Mouse (Mus musculus): Measurements from ENCODE around the gene Sertad2. TPM values are rescaled to one million over a fixed set of nuclear protein-coding genes. Genes with fewer than 3 reads are reported as not detected.
A peak's percentile ranks its signal among the peaks of the same experiment; 100 is the strongest.

Sertad2 gene
- total and polyA plus RNA-seq, 3 experiments = 5.9 to 13.1 (median 6.0) TPM

DNA sequence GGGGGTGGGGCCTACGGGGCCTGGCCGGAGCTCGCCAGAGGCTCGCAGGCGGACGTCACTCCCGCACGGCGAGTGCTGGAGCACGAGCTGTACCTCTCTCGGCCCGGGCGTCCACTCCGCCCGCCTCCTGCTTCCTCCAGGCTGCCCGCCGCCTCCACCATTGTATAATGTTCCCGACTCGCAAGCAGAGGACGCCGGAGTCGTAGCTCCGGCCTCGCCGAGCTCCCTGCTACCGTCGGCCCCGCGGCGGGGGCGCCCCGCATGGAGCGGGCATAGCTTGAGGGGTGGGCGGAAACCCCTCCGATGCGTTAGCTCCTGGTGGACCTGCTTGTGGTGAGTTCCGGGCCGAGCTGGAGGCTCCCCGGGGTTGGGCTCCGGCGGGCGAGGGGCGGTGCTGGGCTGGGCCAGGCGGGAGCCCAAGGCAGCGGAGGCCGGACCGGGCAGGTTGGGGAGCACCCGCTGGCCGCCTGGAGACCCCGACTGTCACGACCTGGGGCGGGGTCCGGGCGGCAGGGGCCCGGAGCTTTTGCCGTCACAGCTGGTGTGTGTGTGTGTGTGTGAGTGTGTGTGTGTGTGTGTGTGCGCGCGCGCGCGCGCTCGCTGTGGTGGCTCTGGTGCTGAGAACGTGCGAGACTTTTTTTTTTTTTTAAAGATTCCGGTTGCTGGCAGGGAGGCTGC lies 89.0 kb downstream of the Sertad2 start:
- peaks cover 0 to 2% of the 10 kb centered on the region in 2 experiments for H3K36me3 ChIP-seq (replicated peaks in 1 of 2; ENCODE audit: control insufficient read depth in 1 of 2, insufficient read depth in 1 of 2, low read length in 1 of 2)
- peak overlapping the region; percentile 85 for H3K27ac ChIP-seq (ENCODE audit: insufficient read depth, low read depth)
- TF ChIP-seq IRF4 (IDR thresholded peaks at IDR 0.05; ENCODE audit: low read depth, low read length) = peak; percentile 15
- no peak; the same call in 1 of the 2 replicates for TF ChIP-seq ETS1 (conservative IDR thresholded peaks at IDR 0.05; ENCODE audit: low read depth, low read length)
- peak; percentile 78 for TF ChIP-seq TCF12 (IDR thresholded peaks at IDR 0.05; ENCODE audit: low read depth, low read length)
- peak; percentile 60 for TF ChIP-seq NRF1 (IDR thresholded peaks at IDR 0.05; ENCODE audit: low read depth, low read length)
- TF ChIP-seq ELF1 (IDR thresholded peaks at IDR 0.05; ENCODE audit: low read depth, low read length) = peak; percentile 35; the same call in 1 of the 2 replicates
- peak; percentile 73 for TF ChIP-seq MAZ (IDR thresholded peaks at IDR 0.05; ENCODE audit: low read depth, low read length)
- peak; percentile 92 for TF ChIP-seq ZMIZ1 (IDR thresholded peaks at IDR 0.05; ENCODE audit: low read depth, low read length)
- TF ChIP-seq ZKSCAN1 (IDR thresholded peaks at IDR 0.05; ENCODE audit: borderline replicate concordance, low read depth, low read length) = no peak
- TF ChIP-seq ZNF384 (IDR thresholded peaks at IDR 0.05; ENCODE audit: low read depth, low read length) = peak; percentile 96
- 0 out of 2 replicates have a peak, but pooled peaks have one; percentile 3 for TF ChIP-seq ZC3H11A (IDR thresholded peaks at IDR 0.05; ENCODE audit: low read depth, low read length)
- TF ChIP-seq KAT2A (IDR thresholded peaks at IDR 0.05; ENCODE audit: insufficient replicate concordance, low read length) = 0 out of 2 replicates have a peak, but pooled peaks have one; percentile 27
- TF ChIP-seq NELFE (IDR thresholded peaks at IDR 0.05; ENCODE audit: low read depth, low read length) = peak; percentile 85
- no peak for TF ChIP-seq RCOR1 (conservative IDR thresholded peaks at IDR 0.05; ENCODE audit: low read depth, low read length)
- TF ChIP-seq UBTF (IDR thresholded peaks at IDR 0.05; ENCODE audit: low read depth, low read length) = peak; percentile 97
- TF ChIP-seq MXI1 (IDR thresholded peaks at IDR 0.05; ENCODE audit: low read depth, low read length) = peak; percentile 83
- TF ChIP-seq RAD21 (IDR thresholded peaks at IDR 0.05; ENCODE audit: low read depth, low read length) = no peak
- TF ChIP-seq MEF2A (IDR thresholded peaks at IDR 0.05; ENCODE audit: borderline replicate concordance, low read depth, low read length) = peak; percentile 16; the same call in 1 of the 2 replicates
- TF ChIP-seq CTCF (conservative IDR thresholded peaks at IDR 0.05 in 1 of 2, IDR thresholded peaks at IDR 0.05 in 1 of 2; ENCODE audit: low read depth in 2 of 2, low read length in 2 of 2) = no peak
- peak; percentile 97 for TF ChIP-seq BHLHE40 (IDR thresholded peaks at IDR 0.05; ENCODE audit: low read depth, low read length)
- TF ChIP-seq SIN3A (IDR thresholded peaks at IDR 0.05; ENCODE audit: low read length) = 0 out of 2 replicates have a peak, but pooled peaks have one; percentile 24
- peak; percentile 83 for TF ChIP-seq POLR2A (IDR thresholded peaks at IDR 0.05; ENCODE audit: low read depth, low read length)
- peak; percentile 41; the same call in 1 of the 2 replicates for TF ChIP-seq MYC (IDR thresholded peaks at IDR 0.05; ENCODE audit: low read depth, low read length)
- peaks cover 7 to 39% of the 10 kb centered on the region in 2 experiments for H3K4me1 ChIP-seq (ENCODE audit: control insufficient read depth in 1 of 2, insufficient read depth in 2 of 2)
- H3K27me3 ChIP-seq (replicated peaks) = no peaks in the 10 kb centered on the region
- peak overlapping the region; percentile 57 to 81 (median 70) for H3K4me3 ChIP-seq (replicated peaks in 1 of 3; ENCODE audit: low read depth in 2 of 3, low read length in 2 of 3, poor library complexity in 1 of 3)
- in situ Hi-C loops (cut with MboI; ENCODE audit: low pct_ligation_motif_present, low pct_unique_long_range_greater_than_20kb, low sequenced_read_pairs) (no loop called here), dilution Hi-C loops (cut with MboI; ENCODE audit: extremely low pct_ligation_motif_present, extremely low pct_unique_long_range_greater_than_20kb, low sequenced_read_pairs) (no loop called here)
- H3K9me3 ChIP-seq (replicated peaks; ENCODE audit: low read length) = no peaks in the 10 kb centered on the region
- peak; percentile 80 for DNase-seq (ENCODE audit: extremely low read depth)
- H3K4me2 ChIP-seq (ENCODE audit: insufficient read depth, low read depth, poor library complexity, severe bottlenecking) = peak overlapping the region; percentile 91; the same call in 1 of the 2 replicates
- peak overlapping the region; percentile 57 for H3K9ac ChIP-seq (ENCODE audit: insufficient read depth, low read depth)
- H3K79me2 ChIP-seq (replicated peaks; ENCODE audit: control insufficient read depth, extremely low read depth, insufficient read depth, poor library complexity, severe bottlenecking) = peaks cover 18% of the 10 kb centered on the region
